Mouse (Mus musculus): ENCODE measurements at regions not wholly inside any gene's neighbourhood (a gene's known extent, or its start where the extent isn't known, plus 50 kb on each side); places are given as distances from the start of the nearest gene placed in this dataset.
"Not testable (repeated sequence)": the region's sequence is repeated elsewhere in the genome, so short reads cannot be mapped to it uniquely, and the experiment has no call there.

DNA sequence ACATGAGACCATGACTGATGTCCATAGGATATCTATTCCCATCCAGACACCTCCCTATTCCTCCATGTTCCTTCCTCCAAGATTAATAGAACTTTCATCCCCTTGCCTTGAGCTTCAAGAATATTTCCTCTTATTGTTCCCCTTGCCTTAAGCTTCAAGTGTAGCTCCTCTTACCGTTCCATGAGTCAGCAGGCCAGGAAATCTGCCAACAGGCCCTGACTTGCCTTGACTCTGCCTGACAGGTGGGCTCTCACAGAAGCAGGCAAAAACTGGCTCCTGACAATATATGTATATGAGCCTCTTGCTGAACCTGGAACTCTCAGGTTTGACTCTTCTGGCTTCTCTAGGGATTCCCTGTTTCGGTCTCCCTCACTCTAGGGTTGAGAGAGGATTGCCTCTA lies 180.7 kb upstream of the Rhobtb1 start:
- Histone ChIP-seq H3K4me1 (no peaks in the 10 kb centered on the region), H3K4me3 (no peak overlapping the region), H3K27ac (no peak overlapping the region), H3K36me3 (no peaks in the 10 kb centered on the region), H3K27me3 (ENCODE audit: insufficient read depth, poor library complexity, severe bottlenecking) (no peaks in the 10 kb centered on the region), H3K9me3 (no peaks in the 10 kb centered on the region)
- 66% methylated on average over 2 of the region's 2 CpGs for WGBS
- DNase-seq (ENCODE audit: low spot score), result no peak

DNA sequence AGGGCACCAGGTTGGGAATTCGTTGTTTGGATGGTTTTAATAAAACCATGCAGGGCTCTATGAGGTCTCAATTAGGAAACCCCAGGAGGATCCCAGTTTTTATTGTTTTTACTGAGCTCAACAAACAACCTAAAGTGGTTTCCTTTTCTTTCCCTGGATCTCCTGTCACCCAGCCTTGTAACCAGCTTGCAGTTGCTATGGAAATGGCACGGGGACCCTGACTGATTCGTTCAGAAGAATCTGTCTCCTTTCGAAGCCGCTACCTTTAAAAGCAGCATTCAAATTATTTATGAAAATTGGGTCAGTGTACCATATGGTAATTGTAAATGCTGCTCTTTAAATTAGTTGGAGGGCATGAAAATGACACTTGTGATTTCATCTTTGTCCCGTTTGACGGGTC lies 176.5 kb upstream of the Rhobtb1 start:
- no peak overlapping the region for H3K4me3 ChIP-seq
- no peaks in the 10 kb centered on the region for H3K4me1 ChIP-seq
- WGBS, result 83% methylated on average over 7 of the region's 7 CpGs
- DNase-seq (ENCODE audit: low spot score), result no peak
- H3K36me3 ChIP-seq, result no peaks in the 10 kb centered on the region
- H3K27ac ChIP-seq, result no peak overlapping the region
- no peaks in the 10 kb centered on the region for H3K27me3 ChIP-seq (ENCODE audit: insufficient read depth, poor library complexity, severe bottlenecking)
- no peaks in the 10 kb centered on the region for H3K9me3 ChIP-seq

DNA sequence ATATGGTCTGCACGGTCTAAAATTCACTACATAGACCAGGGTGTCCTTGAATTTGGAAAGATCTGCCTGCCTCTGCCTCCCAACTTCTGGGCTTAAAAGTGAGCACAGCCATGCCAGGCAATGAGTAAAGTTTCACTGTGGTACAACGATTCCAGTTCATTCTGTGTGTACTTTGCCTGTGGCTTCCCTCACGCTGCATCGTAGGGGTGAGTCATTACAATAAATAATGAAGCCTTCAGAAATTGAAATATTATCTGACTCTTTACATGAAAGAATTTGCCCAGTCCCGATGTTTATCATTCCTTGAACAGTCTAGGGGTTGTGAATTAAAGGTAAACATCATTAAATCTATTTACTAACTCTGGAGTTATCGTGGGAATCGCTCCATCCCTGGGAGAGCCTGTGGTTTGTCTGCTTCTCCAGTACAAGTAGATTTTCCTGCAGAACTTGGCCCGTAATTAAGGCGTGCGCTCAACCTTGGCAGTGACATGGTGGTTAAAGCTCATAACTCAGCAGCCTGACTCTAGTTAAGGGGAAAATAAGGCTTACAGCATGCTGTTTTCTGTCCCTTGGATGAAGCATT lies 174.7 kb upstream of the Rhobtb1 start:
- H3K36me3 ChIP-seq, result no peaks in the 10 kb centered on the region
- WGBS, result 84% methylated on average over 10 of the region's 10 CpGs
- H3K4me1 ChIP-seq, result 0 out of 2 replicates have a peak, but pooled peaks cover 3% of the 10 kb centered on the region
- no peaks in the 10 kb centered on the region for H3K27me3 ChIP-seq (ENCODE audit: insufficient read depth, poor library complexity, severe bottlenecking)
- H3K4me3 ChIP-seq, result no peak overlapping the region
- no peak for DNase-seq (ENCODE audit: low spot score)
- H3K9me3 ChIP-seq, result no peaks in the 10 kb centered on the region
- H3K27ac ChIP-seq, result no peak overlapping the region

DNA sequence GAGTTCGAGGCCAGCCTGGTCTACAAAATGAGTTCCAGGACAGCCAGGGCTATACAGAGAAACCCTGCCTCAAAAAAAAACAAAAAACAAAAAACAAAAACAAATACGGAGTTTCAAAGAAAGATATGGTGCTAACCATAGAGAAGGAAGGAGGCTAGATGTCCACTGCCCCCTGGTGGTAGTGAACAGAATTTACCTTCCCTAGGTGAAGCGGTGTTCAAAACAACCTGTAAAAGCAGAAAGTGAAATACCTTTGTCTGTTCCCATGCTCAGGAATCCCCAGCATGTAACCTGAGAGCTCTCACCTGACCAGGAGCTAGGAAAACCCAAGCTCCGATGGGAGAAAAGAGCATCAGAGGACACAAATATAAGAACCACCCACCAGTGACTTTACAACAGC lies 173.1 kb upstream of the Rhobtb1 start:
- Histone ChIP-seq H3K4me3 (no peak overlapping the region), H3K9me3 (no peaks in the 10 kb centered on the region), H3K27ac (no peak overlapping the region), H3K4me1 (0 out of 2 replicates have a peak, but pooled peaks cover 3% of the 10 kb centered on the region), H3K27me3 (ENCODE audit: insufficient read depth, poor library complexity, severe bottlenecking) (no peaks in the 10 kb centered on the region), H3K36me3 (no peaks in the 10 kb centered on the region)
- 66% methylated on average over 4 of the region's 4 CpGs for WGBS
- DNase-seq (ENCODE audit: low spot score), result no peak

DNA sequence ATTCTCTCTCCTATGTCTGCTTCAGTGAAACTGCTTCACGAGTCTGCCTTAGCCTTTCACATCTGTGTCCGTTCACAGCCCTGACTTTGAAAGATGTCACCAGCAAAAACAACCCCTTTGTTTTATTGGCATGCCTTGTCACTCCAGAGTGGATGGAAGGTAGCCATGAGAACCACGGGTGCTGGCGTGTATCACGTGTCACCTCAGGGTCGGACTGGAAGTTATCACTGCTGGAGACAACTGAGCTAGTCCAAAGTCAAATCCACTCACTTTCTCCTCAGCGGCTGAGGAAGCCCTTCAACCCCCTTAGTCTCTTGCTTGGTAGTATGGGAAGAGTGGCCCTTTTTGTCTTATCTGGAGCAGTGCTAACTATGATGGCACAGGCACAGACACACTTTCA lies 171.3 kb upstream of the Rhobtb1 start:
- Histone ChIP-seq H3K4me3 (no peak overlapping the region), H3K36me3 (no peaks in the 10 kb centered on the region), H3K27me3 (ENCODE audit: insufficient read depth, poor library complexity, severe bottlenecking) (no peaks in the 10 kb centered on the region), H3K9me3 (no peaks in the 10 kb centered on the region), H3K4me1 (0 out of 2 replicates have a peak, but pooled peaks cover 3% of the 10 kb centered on the region), H3K27ac (no peak overlapping the region)
- peak; percentile 80 for DNase-seq (ENCODE audit: low spot score)
- 51% methylated on average over 7 of the region's 7 CpGs for WGBS

DNA sequence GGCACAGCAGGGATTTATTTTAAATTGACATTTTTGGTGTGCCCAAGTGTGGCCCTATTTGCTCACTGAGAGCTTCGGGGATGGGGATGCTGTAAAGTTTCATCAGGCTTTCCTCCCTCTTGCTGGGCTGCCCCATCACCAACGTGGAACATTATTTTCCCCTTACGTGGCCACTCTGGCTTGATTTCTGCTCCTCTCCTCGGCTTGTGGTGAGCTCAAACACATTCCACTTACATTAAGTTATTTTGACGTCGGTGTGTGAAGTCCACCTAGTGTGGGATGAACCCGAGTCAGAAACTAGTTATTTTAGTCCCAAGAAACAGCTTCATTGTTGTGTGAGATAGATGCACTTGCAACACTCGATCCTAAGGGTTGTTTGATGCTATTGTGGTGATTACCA lies 168.9 kb upstream of the Rhobtb1 start:
- DNase-seq (ENCODE audit: low spot score), result no peak
- 78% methylated on average over 8 of the region's 8 CpGs for WGBS
- H3K36me3 ChIP-seq, result no peaks in the 10 kb centered on the region
- H3K4me3 ChIP-seq, result no peak overlapping the region
- H3K4me1 ChIP-seq, result 0 out of 2 replicates have a peak, but pooled peaks cover 3% of the 10 kb centered on the region
- H3K27ac ChIP-seq, result no peak overlapping the region
- no peaks in the 10 kb centered on the region for H3K27me3 ChIP-seq (ENCODE audit: insufficient read depth, poor library complexity, severe bottlenecking)
- H3K9me3 ChIP-seq, result no peaks in the 10 kb centered on the region

DNA sequence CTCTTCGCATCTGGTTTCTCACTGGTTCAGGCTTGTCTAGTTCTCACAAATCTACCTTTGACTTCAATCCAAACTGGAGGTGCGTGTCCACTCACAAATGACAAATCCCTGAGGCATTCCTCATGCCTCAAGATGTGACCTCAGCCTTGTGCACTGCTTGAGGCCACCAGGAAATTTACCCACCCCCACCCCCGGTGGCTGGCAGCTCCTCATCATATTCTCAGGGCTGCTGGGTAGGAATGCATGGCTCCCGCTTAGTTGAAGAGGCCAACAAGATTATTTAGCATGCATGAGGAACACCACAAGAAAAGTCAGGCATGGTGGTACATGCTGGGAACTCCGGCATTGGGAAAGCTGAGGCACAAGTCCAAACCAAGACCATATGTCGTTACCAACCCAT lies 160.7 kb upstream of the Rhobtb1 start:
- no peak overlapping the region for H3K27ac ChIP-seq
- no peak overlapping the region for H3K4me3 ChIP-seq
- H3K36me3 ChIP-seq, result no peaks in the 10 kb centered on the region
- 84% methylated on average over 6 of the region's 6 CpGs for WGBS
- H3K9me3 ChIP-seq, result no peaks in the 10 kb centered on the region
- peak; percentile 60 for DNase-seq (ENCODE audit: low spot score)
- no peaks in the 10 kb centered on the region for H3K27me3 ChIP-seq (ENCODE audit: insufficient read depth, poor library complexity, severe bottlenecking)
- no peaks in the 10 kb centered on the region for H3K4me1 ChIP-seq

DNA sequence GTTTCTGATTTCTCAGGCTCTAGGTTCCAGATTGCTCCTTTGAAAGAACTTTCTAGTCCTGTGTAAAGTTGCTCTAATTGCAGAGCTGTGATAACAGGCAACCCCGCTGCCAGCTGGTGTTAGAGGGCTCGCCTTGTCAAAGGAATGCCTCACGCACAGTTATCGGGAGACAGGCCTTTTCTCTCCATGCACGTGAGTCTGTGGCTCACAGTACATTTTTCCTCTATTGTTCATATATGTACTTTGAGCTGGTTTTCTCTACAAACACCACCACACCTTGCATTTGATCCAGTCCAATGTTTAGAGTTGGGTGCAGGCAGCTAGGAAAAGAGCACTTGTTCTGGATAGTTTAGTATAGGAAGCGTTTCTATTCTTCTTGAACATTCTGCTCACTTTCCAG lies 151.6 kb upstream of the Rhobtb1 start:
- Histone ChIP-seq H3K4me3 (no peak overlapping the region), H3K9me3 (no peaks in the 10 kb centered on the region; the same call in 1 of the 2 replicates), H3K36me3 (no peaks in the 10 kb centered on the region), H3K4me1 (no peaks in the 10 kb centered on the region), H3K27ac (no peak overlapping the region), H3K27me3 (ENCODE audit: insufficient read depth, poor library complexity, severe bottlenecking) (no peaks in the 10 kb centered on the region)
- WGBS, result 72% methylated on average over 6 of the region's 6 CpGs
- no peak for DNase-seq (ENCODE audit: low spot score)

DNA sequence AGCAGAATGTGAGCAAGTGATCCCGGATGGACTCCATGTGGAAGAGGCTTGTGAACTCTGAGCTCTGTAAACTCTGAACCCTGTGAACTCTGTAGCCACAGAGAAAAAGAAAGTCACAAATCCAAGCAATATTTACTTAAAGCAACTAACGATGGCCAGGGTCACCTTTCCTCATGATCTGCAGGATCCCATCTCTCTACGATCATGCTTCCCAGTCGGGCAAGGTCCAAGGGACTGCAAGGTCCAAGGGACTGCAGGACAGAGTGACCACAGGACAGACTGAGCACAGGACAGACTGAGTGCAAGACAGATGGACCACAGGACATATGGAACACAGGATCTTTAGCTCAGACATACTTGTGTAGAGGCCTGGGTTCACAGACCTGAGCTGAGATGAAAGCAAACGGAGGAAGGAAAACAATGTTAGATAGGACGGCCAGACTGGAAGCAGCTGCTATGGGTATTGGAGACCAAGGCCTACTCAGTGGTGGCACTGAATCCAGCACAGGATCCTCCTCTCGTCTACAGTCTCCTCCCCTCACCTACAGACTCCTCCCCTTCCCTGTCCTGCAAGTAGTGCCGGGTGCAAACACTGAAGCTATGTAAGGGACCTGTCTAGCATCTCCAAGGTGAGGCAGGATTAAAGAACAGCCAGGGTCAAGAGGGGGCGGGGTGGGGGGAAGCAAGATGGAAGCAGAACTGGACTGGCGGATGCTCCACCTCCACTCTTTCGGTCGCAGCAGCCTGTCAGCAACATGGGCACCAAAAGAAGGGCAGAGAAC lies 149.4 kb upstream of the Rhobtb1 start:
- WGBS, result 81% methylated on average over 12 of the region's 12 CpGs

DNA sequence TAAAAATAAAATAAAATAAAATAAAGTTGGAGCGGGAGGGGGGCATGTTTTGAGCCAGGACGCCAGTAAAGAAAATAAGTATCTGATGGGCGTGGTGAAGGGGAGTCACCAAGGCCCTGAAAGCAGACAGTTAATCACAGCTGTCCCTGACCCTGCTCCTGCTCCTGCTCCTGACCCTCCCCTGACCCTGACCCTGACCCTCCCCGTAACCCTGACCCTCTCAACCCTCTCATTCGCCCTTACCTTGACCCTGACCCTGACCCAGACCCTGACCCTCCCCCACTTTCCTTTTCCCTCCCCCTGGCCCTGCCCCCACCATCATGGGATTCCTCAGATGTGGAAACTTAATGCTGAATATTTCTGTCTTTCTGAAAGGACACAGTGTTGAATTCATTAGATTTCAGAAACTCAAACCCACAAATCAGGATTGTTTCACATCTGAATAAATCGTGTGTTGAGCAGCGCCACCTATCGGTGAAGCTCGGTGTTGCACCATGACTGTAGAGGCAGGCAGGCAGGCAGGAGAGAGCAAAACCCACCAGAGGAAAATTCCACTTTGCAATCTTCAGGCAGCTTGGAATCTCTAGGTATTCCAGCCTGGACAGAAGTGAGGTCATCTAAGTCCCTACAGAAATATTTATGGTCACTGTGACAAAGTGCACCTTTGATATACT lies 145.9 kb upstream of the Rhobtb1 start:
- WGBS, result 45% methylated on average over 9 of the region's 9 CpGs
- Histone ChIP-seq H3K9me3 (no peaks in the 10 kb centered on the region; the same call in 1 of the 2 replicates), H3K4me3 (no peak overlapping the region), H3K4me1 (no peaks in the 10 kb centered on the region), H3K27me3 (ENCODE audit: insufficient read depth, poor library complexity, severe bottlenecking) (no peaks in the 10 kb centered on the region), H3K27ac (no peak overlapping the region), H3K36me3 (no peaks in the 10 kb centered on the region)
- DNase-seq (ENCODE audit: low spot score), result no peak

More for the DNA sequence above, 149.4 kb upstream of the Rhobtb1 start:
- Histone ChIP-seq H3K27ac (no peak overlapping the region), H3K36me3 (no peaks in the 10 kb centered on the region), H3K27me3 (ENCODE audit: insufficient read depth, poor library complexity, severe bottlenecking) (no peaks in the 10 kb centered on the region), H3K4me3 (no peak overlapping the region), H3K4me1 (no peaks in the 10 kb centered on the region), H3K9me3 (no peaks in the 10 kb centered on the region; the same call in 1 of the 2 replicates)
- DNase-seq (ENCODE audit: low spot score), result no peak

DNA sequence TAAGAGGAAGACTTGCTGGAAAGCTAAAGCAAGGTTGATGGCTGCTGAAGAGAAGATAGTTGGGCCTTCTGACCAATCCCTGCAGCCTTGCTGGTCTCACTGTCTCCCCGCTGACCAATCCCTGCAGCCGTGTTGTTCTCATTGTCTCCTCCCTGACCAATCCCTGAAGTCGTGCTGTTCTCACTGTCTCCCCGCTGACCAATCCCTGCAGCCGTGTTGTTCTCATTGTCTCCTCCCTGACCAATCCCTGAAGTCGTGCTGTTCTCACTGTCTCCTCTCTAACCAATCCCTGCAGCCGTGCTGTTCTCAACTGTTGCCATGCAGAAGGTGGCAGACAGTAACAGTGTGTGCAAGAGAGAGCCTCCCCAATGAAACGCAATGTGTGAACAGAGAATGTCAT lies 142.6 kb upstream of the Rhobtb1 start:
- WGBS, result 86% methylated on average over 8 of the region's 8 CpGs
- H3K27ac ChIP-seq, result not testable (repeated sequence)

DNA sequence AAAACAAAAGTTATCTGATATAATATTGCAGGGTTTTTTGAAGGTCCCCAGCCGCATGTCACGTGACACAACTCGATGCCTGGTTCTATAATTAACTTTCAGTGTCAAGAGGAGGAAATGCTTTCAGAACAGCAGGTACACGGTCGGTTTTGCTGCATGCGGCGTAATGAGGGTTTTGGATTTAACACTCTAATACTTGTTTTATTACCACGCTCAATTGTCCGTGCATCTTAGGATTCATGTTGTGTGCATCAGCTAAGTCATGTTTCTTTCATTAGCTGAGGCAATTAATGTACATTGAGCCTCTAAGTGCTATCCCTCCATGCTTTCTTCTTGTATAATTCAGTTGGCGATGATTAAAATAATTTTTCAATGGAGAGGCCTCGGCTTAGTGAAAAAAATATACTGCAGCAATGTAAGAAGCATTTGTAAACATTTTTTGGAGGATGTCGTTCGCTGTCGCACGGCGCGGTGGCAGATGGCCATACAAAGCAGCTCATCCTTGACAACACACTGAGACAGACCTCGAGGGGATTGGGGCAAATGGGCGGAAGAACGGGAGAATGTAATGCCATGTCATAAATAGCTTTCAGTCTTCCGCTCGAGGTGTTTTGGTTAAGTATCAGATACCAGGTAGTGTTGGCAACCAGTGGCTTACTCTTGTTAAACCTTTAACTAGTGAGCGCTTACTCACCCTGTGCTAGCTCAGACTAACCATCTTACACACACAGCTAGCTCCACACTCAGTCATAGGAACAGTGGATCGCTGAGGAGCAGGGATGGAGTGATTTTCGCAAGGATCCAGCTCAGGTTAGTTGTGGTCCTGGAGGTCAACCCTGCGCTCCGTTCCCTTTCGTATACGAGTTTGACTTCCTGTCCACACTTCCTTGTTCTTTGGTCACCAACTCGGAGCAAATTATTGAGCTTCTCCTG lies 130.2 kb upstream of the Rhobtb1 start:
- no peak overlapping the region for H3K27ac ChIP-seq
- H3K9me3 ChIP-seq, result no peaks in the 10 kb centered on the region
- no peak overlapping the region for H3K4me3 ChIP-seq
- H3K4me1 ChIP-seq, result no peaks in the 10 kb centered on the region
- H3K27me3 ChIP-seq (ENCODE audit: insufficient read depth, poor library complexity, severe bottlenecking), result no peaks in the 10 kb centered on the region
- no peak for DNase-seq (ENCODE audit: low spot score)
- 88% methylated on average over 30 of the region's 30 CpGs for WGBS
- H3K36me3 ChIP-seq, result no peaks in the 10 kb centered on the region

More for the DNA sequence above, 142.6 kb upstream of the Rhobtb1 start:
- not testable (repeated sequence) for H3K4me1 ChIP-seq; H3K4me3 ChIP-seq; H3K36me3 ChIP-seq; H3K9me3 ChIP-seq; DNase-seq (ENCODE audit: low spot score); H3K27me3 ChIP-seq (ENCODE audit: insufficient read depth, poor library complexity, severe bottlenecking)

All from heart, embryonic 10.5 days (tissue).